Mouse (Mus musculus): ENCODE data around the gene Dpm1.

- no peak for TF ChIP-seq CTCF (IDR thresholded peaks at IDR 0.05; ENCODE audit: insufficient read depth, low read depth, low read length)
- no peak for TF ChIP-seq POLR2A (IDR thresholded peaks at IDR 0.05; ENCODE audit: insufficient read depth, low read depth, low read length)
Measured at GRCm38 (mm10) chr2:168259046-168259445, 28.7 kb upstream of the Dpm1 start.
